ENCODE assay signal across 21 mouse cellular contexts in genomic region chr9:44805536-44805935, GRCm38 (mm10). TPM values are rescaled to one million over a fixed set of nuclear protein-coding genes. Genes with fewer than 3 reads are reported as not detected.
"Had no signal": no experiment of that assay in that cellular context is flagged by ENCODE, and none has a peak within 500 bp of the region (broad histone marks: within the 10 kb centered on the region; RNA-seq: fewer than 3 reads in every experiment).

No protein-coding gene starts in this region.

- ATAC-seq: midbrain, embryonic 16.5 days had no signal

- H3K4me1 ChIP-seq: midbrain, embryonic 12.5 days; neural tube, embryonic 13.5 days; neural tube, embryonic 15.5 days had no signal

- H3K4me2 ChIP-seq: lung, embryonic 14.5 days; midbrain, embryonic 12.5 days; neural tube, embryonic 13.5 days; neural tube, embryonic 15.5 days had no signal

- H3K9me3 ChIP-seq: midbrain, embryonic 10.5 days; midbrain, embryonic 12.5 days; neural tube, embryonic 13.5 days; neural tube, embryonic 15.5 days had no signal

- DNase-seq: lung, adult 18-20 months; lung, embryonic 14.5 days; lung, postnatal 10 days; lung, postnatal 4 days; midbrain, embryonic 14.5 days; retina, postnatal 1 day; right cerebral cortex, adult 18-20 months; right cerebral cortex, postnatal 25 days; right cerebral cortex, postnatal 4 days; spleen, adult 18-20 months; thymus, adult 18-20 months; thymus, postnatal 14 days; thymus, postnatal 36 days had no signal

- H3K27ac ChIP-seq: midbrain, embryonic 10.5 days; midbrain, embryonic 12.5 days; neural tube, embryonic 13.5 days; neural tube, embryonic 15.5 days had no signal

- H3K27me3 ChIP-seq: neural tube, embryonic 15.5 days had no signal

- H3K9ac ChIP-seq: lung, embryonic 14.5 days; midbrain, embryonic 12.5 days; neural tube, embryonic 13.5 days; neural tube, embryonic 15.5 days had no signal

- H3K4me3 ChIP-seq: midbrain, embryonic 10.5 days; midbrain, embryonic 12.5 days; myocyte; neural tube, embryonic 13.5 days; neural tube, embryonic 15.5 days had no signal

RNA-seq across cellular contexts. Expression of gene Ttc36, which starts 2.7 kb away (rescaled TPM):
- total RNA-seq: megakaryocyte-erythroid progenitor cell, adult 5-6 weeks had no signal
- polyA plus RNA-seq: midbrain, embryonic 12.5 days; midbrain, embryonic 16.5 days; neural tube, embryonic 11.5 days; neural tube, embryonic 13.5 days had no signal
